Mouse (Mus musculus) cerebellum, postnatal 25 days (tissue): ENCODE data around the gene Treml2.
"Not testable (repeated sequence)": the region's sequence is repeated elsewhere in the genome, so short reads cannot be mapped to it uniquely, and the experiment has no call there.

ENCODE experiments used
- DNase-seq, 2 experiments: peaks; one replicate each; pipeline ENCODE4 v3.0.0; 2021; ENCODE audit warnings: mixed read lengths in 2 of 2

Gene Treml2

GRCm38 (mm10) chr17:48299756-48300155 lies 458 bp downstream of the Treml2 start:
- DNase-seq, result no peak

DNA sequence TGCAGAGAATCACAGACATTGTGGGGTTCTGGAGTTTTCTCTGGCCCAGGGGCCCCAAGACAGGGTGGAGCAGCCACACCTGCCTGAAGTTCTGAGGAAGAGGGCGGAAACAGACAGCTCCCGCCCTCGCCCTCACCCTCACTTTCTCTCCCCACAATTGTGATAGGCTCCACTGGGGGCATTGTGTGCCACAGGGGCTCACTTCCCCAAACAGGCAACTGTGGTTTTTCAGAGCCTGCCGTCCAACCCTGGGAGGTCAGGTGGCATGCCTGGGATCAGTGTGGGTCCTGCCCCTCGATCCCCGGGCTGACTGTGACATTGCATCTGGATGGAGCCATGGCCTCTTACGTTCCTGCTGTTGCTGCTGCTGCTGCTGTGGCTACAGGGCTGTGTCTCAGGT lies 901 bp downstream of the Treml2 start:
- no peak for DNase-seq

GRCm38 (mm10) chr17:48300861-48301260 lies 1.6 kb downstream of the Treml2 start:
- DNase-seq, result no peak

GRCm38 (mm10) chr17:48301792-48302191 lies 2.5 kb downstream of the Treml2 start:
- DNase-seq, result no peak

DNA sequence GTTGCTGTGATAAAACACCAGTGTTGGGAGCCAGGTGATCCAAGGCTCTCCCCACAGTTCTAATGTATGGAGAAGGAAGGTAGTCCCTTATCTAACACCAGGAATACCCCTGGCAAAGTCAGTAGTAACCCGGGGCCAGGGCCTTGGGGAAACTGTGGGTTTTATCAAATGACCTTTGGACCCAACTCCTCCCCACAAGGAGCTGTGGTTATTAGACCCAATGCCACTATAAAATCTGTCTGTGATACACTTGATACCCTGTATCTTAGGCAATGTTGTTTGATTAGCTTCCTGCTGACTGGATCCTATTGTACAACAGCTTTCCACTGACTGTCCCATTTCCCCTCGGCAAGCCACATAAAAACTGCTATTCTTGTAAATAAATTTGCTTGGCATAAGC lies 12.8 kb downstream of the Treml2 start:
- DNase-seq, result no peak

GRCm38 (mm10) chr17:48315905-48316579 lies 16.7 kb downstream of the Treml2 start, which contains the start of gene B430306N03Rik:
B430306N03Rik (plus strand) TSS chr17:48316141.
- DNase-seq, result not testable (repeated sequence)

DNA sequence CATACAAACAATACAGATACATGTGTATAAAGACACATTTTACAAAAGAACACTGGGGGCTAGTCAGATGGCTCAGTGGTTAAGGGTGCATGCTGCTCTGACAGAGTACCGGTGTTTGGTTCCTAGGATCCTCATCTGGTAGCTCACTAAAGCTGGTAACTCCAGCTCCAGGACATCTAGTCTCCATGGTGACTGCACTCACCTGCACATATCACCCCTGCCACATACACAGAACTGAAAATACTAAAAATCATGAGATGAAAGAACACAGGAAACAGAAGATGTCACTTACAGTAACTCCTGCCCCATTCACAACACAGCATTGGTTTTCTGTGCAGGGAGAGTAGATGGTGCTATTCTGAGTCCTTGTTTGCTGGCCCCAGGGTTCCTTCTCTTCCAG lies 19.4 kb downstream of the Treml2 start:
- no peak for DNase-seq

- no peak for DNase-seq
These were observed 22.0 kb downstream of the Treml2 start for GRCm38 (mm10) chr17:48321279-48321678.

- DNase-seq, result no peak
These were observed 23.9 kb downstream of the Treml2 start for GRCm38 (mm10) chr17:48323236-48323635.

DNA sequence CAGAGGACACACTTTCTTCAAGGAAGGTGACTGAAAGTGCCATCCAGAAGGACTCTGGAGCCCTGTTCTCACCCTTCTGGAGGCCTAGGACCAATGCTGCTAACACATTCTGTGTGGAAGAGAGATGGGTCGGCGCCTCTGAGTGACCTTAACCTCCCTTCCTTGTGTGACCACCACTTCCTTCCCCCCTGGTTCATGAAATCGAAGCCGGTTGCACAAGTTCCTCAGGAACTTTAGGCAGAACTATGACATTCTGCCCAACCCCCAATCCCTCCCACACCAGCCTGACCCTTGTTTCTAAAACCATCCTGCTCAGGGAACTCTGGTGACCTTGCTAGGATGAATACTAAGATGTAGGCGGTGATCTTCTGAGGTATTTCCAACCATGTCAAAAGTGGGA lies 25.0 kb downstream of the Treml2 start:
- DNase-seq, result no peak

GRCm38 (mm10) chr17:48325093-48325492 lies 25.8 kb downstream of the Treml2 start:
- no peak for DNase-seq

DNA sequence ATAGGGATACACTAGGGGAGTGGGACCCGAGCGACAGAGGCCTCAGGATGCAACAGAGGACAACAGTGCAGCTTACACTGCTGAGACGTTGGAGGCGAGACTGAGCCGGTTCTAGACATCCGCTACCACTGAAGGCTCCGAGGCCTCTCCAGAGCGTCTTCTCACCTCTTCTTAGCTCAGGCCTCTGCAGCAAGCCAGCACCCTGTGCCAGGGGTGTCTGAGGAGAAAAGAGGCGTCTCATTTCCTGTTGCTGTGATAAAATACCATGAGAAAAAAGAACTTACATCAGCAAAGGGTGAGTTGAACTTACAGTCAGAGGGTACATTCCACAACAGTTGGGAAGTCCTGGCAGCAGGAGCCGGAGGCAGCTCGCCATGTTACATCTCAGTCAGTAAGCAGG lies 26.3 kb downstream of the Treml2 start:
- no peak for DNase-seq

GRCm38 (mm10) chr17:48326656-48327055 lies 27.4 kb downstream of the Treml2 start:
- DNase-seq, result no peak

GRCm38 (mm10) chr17:48332524-48332923 lies 33.2 kb downstream of the Treml2 start:
- DNase-seq, result no peak

- DNase-seq, result no peak
These were observed 34.9 kb downstream of the Treml2 start for GRCm38 (mm10) chr17:48334186-48334585.

DNA sequence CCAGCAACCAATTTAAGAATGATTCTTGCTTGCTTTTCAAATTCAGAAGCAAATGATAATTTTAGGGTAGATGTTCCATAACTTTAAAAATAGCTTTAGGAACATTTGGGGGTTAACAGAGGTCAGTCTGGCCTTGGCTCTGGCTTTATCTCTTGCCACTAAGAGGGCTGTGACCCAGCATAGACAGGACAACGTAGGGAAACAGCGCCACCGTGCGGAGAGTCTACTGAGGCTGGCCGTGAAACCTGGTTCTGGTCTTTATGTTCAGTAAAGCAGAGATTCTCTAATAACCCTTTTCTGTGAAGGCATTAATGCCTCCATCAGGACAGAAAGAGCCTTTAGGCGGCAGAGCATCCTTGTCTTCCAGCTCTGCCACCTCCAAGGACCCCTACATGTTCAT lies 37.6 kb downstream of the Treml2 start:
- peak; percentile 71 to 85 for DNase-seq

DNA sequence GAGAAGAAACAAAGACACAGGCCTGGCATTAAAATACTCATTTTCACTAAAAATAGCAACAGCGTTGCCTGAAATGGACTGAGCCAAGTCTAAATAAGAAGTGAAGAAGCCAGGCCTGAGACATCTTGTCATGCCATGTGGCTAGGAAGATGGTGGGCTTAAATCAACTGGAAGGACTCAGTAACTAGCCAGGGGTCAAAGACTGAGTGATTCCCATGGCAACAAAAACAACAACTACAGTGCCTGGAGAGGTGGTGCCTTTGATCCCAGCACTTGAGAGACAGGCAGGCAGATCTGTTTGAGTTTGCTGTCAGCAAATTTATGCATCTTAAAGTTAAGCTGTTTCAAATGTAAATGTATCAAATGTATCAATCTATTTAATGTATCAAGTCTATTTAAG lies 41.0 kb downstream of the Treml2 start:
- DNase-seq, result no peak

DNA sequence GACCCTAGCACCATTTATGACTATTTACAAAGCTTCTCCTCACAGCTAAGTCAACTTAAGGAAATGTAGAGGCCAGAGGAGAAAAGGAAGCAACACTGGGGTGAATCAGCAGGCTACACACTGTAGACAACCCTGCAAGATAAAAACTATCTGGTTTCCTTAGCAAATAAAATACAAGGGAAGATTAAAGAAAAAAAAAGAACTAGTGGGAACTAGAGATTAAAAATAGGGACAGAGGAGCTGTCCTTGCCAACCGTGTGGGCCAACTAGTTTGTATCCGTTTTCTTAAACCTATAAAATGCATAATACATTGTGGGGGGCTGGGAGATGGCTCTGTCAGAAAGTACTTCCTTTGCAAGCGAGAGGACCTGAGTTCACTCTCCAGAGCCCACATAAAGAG lies 42.6 kb downstream of the Treml2 start:
- no peak for DNase-seq

DNA sequence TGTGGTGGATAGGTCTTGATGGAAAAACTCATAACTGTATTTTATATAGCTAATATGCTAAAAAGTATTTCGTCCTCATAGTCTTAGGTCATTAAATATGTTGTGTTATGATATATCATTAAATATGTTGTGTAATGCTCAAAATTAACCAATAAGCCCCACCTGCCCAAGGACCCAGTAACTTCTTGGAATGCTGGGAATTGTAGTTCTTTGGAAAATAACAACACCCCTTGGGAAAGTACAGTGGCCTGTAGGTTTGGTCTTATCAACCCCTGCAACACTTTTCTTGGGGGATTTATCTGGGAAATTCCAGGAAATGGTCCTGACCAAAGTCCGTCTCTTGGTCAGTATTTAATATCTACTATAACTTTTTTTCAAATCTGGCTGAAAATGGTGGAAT lies 43.8 kb downstream of the Treml2 start:
- DNase-seq, result no peak

GRCm38 (mm10) chr17:48345824-48346223 lies 46.5 kb downstream of the Treml2 start:
- no peak for DNase-seq

DNA sequence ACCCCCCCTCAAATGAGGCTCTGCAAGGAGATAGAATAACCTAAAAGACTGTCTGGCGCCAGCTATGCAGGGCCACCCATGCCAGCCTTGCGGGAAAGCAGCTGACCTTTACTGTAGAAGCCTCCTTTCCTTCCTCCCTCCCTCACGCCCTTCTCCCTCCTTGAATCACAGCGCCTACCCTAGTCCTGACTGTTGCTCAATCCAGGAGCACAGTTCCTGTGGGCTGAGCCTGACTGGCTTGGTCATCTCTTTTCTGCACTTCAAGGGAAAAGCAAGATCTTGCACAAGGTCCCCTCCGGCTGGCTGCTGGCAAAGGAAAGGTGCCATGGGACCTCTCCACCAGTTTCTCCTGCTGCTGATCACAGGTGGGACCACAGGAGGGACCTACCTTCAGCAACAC lies 46.9 kb downstream of the Treml2 start, which contains the start of gene Trem2:
TSS of gene Trem2 (plus strand) at position 171 of the 400 bp plus-strand sequence.
- no peak for DNase-seq

GRCm38 (mm10) chr17:48346834-48347233 lies 47.5 kb downstream of the Treml2 start:
- no peak for DNase-seq

DNA sequence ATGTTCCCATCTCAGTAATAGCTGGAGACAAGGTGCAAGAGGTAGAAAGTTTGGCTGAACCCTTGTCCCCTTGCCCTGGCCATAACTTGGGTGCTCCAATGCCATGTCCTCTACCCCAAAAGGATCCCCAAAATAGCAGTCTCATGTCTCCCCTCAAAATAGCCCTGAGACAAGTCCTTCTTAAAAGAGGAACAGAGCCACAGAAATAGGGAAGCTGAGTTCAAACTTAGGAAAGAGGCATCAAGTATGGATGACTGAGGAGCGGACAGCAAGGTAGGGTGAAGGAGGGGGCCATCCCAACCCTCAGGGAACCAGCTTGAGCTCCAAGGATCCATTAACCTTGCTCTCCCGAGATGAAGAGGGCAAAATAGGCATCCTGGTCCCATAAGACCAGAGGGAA lies 48.0 kb downstream of the Treml2 start:
- no peak for DNase-seq

- DNase-seq, result no peak
These were observed 51.4 kb downstream of the Treml2 start for GRCm38 (mm10) chr17:48350681-48351193.

GRCm38 (mm10) chr17:48352976-48353375 lies 53.7 kb downstream of the Treml2 start:
- DNase-seq, result not testable (repeated sequence)
